Mouse (Mus musculus): Measurements from ENCODE around the gene Tmsb15b1.
"Not testable (repeated sequence)": the region's sequence is repeated elsewhere in the genome, so short reads cannot be mapped to it uniquely, and the experiment has no call there.

The Tmsb15b1 gene

DNA sequence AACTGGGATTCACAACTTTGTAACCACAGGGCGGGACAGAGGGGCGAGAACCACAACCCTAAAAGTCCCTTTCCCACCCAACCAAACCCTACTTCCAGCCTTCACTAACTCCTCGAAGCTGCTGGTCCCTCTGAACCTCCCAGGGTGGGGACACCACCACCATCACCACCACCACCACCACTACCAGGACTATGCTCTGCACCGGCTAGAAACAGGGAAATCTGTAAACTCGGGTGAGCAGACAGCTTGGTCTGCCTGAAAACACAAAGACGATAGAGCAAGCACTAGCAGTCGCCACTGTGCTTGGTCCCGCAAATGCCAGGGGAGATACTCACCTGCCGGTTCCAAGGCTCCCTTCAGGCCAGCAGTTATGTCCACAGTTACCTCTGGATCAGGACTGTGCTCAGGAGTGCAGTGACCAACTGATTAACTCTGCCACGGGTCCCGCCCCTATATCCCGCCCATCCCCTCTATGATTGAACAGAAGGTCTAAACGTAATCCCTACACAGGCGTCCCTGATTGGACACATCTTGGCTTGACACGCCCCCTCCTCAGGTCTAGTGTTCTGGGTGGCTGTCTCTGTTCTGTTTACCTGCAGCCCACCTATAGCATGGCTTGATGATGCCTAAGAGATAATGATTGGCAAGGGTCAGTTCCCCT is at the start of gene Tmsb15b1, which contains the start of gene Tmsb15l:
Tmsb15b1 (minus strand) TSS at position 451 of the 661 bp plus-strand sequence.
Tmsb15l (minus strand) TSS at position 446 of the 661 bp plus-strand sequence.
- no peak for DNase-seq (ENCODE audit: extremely low read depth, low read depth, low spot score)

DNA sequence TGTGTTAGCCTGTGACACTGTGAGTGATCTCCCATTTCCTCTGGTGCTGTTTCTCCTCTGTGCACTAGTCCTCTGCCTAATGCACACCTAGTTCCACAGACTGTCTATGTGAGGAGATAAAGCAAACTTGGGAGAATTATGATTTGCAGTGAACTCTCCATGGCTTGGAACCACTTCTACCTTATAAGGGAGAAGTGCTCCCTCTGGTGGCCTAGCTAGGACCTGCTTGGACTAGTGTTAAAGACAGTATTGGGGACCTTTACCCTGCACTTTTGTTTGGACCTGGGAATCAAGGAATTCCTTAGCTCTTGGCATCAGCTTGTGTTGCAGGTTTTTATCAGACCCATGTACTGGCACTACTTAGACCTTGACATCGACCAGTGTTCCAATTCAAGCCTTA is 42.6 kb upstream of the Tmsb15b1 start:
- DNase-seq (ENCODE audit: extremely low read depth, low read depth, low spot score): no peak

DNA sequence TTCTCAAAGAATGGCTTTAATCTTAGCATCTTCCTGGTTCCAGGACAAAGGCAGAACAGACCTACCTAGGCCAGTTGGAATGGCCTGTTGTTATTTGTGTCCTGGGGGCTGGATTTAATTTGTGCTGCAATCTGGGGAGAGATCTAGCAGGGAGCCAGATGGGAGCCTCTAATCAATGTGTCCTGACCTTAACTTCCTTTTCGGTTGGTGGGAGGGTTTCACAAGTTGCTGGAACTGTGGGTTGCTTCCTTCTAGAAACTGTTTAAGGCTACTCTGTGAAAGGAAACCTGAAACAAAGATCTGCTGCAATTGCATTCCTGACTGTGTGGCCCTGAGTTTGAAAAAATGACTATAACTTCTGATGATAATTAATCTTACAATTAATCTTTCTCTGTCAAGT is 41.0 kb upstream of the Tmsb15b1 start:
- DNase-seq (ENCODE audit: extremely low read depth, low read depth, low spot score): no peak

DNA sequence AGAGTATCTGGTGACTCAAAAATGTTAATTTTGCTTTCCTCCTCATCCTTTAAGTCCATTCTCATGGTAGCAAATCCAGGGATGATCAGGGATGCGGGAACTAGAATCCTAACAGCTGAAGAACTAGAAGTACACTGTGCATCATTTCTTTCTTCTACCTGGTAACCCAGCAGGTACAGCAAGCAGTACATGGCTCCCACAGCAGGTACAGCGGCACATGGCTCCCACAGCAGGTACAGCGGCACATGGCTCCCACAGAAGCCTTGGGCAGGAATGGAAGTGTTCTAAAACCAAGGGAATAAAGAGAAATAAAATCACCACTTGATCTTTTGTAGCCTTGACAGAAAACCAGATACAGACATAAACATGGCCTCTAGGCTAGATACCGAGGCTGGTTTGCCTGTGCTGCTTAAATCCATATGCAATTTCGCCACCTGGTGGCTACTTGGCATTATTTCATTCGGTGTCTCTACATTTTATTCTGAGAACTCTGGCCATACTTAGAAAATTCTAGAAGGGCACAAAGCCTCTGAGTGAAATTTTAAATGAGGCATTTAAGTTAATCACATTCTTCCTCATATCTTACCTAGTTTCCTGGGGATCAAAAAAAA is 38.5 kb upstream of the Tmsb15b1 start:
- DNase-seq (ENCODE audit: extremely low read depth, low read depth, low spot score): no peak

DNA sequence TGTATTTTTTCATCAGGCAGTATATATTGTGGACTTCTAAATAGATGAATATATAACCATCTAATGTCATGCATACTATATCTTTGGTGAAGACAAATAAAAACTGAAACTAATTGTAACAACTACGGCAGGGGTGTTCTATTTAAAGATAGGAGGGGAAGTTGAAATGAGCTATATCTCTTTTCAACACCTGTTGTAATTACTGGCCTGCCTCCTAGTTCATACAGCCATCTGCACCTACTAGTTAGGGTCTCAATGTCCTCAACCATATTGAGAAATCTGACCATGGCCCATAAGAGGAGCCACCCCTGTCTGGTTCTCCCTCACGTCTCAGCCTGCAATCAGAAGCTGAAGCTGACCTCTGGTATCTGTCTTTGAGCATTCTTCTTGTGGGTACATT is 19.6 kb upstream of the Tmsb15b1 start:
- DNase-seq (ENCODE audit: extremely low read depth, low read depth, low spot score): no peak

DNA sequence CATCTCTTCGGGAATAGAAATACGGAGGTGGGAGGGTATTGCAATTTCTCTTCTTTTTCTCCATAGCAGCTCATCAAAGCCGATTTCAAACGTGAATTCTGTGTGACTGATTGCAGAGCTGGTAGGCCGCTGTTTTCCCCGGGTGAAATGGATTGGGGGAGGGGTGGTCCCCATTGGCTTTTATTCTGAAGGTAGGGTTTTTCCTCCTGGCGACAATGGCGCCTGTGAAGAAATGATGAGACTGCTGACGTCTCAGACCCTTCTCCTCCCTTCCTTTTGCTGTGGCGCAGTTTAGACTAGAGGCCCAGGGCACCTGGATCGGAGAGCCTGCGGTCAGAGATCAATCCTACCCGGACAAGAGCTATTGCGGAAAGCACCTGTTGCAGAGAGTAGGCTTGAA is 17.0 kb upstream of the Tmsb15b1 start:
- DNase-seq (ENCODE audit: extremely low read depth, low read depth, low spot score): no peak

DNA sequence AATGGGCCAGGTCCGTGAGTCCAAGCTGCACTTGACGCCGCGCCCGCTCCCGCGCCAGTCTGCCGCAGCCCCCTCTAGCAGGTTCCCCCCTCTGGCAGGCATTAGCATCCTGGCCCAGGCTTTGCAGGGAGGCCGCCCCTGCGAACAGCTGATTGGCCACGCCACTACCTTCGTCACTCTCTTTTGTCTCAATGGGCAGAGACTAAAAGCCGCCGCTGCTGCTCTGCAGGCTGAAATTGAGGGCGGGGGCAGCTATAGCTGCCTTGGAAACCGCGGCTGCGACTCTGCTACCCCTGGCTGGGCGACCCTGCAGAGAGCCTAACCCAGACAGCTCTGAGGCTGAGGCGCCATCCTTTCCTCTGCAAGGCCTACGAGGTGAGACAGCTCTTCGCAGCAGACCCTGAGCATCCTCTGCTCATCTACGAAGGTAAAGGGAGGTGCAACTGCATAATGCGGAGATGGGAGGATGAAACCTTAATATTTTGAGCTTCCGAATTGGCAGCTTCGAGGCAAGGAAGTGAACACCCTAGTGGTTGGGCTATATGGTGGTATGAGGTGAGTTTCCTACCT is 16.4 kb upstream of the Tmsb15b1 start, which contains the start of gene Zcchc18:
Zcchc18 (plus strand) TSS at position 178 of the 570 bp plus-strand sequence.
- no peak for DNase-seq (ENCODE audit: extremely low read depth, low read depth, low spot score)

DNA sequence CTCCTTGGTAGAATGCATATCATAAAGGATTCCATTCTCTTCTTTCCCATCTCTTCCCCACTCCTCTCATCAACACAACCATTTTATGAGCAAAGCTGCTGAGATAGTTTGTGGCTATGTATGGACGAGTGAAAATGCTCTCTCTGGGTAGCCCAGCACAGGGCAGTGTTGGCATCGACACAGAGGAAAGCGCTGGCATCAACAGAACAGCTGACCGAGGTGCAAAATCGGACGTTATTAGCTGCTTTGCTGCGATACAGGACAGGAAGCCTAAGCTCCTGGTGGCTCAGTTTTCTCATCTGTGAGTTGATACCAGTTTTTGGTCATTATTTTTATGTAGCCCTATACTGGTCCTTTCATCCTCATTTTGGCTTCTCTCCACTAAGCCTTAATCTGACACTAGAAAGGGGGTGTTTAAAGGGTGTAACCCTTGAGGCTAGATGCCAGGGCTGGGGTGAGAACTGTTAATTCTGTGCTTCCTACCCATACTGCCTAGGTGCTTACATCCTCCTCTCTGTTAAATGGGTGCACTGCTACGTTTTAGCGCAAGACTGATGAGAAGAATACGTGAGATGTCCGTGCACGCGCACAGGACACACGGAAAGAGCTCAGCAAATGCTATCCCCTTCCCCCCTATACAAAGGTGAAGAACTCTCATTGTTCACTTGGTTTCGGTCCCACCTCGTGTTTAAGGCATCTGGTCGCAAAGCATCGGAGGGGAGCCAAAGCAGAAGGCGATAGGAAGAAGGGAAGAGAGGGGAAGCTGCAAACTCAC is 15.7 kb upstream of the Tmsb15b1 start:
- no peak for DNase-seq (ENCODE audit: extremely low read depth, low read depth, low spot score)

DNA sequence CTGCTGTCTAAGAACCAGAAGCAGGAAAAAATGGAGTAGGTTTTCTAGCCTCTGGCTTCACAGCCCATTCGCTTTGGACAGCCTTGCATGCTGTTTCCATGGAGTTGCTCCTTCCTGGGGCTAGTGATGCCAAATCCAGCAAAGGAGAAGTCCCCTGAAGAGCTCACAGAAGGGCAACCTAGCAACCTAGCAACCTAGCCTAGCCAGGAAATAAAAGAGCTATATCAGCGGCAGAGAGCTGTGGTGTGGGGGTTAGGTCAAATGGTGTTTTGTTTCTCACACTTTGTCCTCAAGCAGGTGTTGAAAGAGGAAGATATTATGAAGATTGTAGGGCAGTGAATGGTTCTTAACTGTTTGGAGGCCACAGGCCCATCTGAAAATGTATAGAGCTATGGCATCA is 14.6 kb upstream of the Tmsb15b1 start:
- no peak for DNase-seq (ENCODE audit: extremely low read depth, low read depth, low spot score)

DNA sequence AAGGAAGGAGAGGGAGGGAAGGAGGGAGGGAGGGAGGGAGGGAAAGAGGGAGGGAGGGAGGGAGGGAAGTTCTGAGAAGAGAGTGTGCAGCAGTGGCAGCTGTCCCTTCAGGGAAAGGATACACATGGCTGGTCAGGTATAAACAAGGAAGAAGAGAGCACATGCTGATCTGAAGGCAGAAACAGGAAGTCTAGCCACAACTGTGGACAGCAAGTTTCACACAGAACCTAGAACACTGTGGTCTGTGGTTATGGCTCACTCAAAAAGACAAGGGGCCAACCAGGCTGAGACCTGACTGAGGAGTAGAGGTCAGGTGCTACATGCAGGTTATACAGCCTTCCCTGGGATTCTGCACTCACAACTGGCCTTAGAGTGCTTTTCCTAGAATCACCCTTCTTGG is 9.4 kb upstream of the Tmsb15b1 start:
- DNase-seq (ENCODE audit: extremely low read depth, low read depth, low spot score): no peak

DNA sequence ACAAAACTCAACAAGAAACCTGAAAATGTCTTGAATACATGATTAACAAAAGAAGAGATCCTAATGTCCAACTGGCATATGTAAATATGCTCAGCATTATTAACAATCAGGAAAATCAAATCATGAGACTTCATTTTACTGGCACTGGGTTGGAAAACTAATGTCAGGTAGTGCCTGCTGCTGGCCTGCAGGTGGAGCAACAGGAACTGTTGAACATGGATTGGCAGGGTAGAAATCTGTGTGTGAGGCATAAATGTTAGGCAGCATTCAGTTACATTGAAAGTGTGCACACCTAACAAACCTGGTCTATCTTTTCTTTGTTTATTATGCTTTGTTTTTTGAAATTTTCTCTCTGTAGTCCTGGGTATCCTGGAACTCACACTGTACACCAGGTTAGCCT is 1.9 kb upstream of the Tmsb15b1 start:
- no peak for DNase-seq (ENCODE audit: extremely low read depth, low read depth, low spot score)

DNA sequence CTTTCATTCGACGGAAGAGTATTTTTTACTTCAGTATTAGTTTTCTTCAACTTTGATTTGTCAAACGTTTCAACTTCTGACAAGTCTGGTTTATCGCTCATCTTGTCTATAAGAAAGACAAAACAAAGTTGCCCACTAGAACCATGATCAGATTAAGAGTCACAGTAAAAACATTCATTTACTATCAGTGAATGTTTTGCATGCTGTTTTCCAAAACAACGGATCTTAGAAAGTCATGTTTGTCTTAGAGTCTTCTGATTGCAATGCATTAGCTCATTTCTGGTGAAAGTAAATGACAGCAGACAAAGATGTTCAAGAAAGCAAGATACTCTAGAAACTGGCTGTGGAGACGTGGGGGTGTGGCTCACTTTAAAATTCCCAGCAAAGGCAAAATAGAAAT is 1.3 kb downstream of the Tmsb15b1 start, which contains the start of gene Tmsb15b2:
Tmsb15b2 (minus strand) TSS at position 101 of the 400 bp plus-strand sequence.
- DNase-seq (ENCODE audit: extremely low read depth, low read depth, low spot score): not testable (repeated sequence)

DNA sequence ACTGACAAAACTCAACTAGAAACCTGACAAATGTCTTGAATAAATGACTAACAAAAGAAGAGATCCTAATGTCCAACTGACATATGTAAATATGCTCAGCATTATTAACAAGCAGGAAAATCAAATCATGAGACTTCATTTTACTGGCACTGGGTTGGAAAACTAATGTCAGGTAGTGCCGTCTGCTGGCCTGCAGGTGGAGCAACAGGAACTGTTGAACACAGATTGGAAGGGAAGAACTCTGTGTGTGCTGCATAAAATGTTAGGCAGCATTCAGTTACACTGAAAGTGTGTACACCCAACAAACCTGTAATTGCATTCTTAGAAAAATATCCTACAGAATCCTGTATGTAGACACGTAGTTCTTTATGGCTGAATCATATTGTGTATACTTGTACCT is 17.0 kb downstream of the Tmsb15b1 start:
- DNase-seq (ENCODE audit: extremely low read depth, low read depth, low spot score): no peak

DNA sequence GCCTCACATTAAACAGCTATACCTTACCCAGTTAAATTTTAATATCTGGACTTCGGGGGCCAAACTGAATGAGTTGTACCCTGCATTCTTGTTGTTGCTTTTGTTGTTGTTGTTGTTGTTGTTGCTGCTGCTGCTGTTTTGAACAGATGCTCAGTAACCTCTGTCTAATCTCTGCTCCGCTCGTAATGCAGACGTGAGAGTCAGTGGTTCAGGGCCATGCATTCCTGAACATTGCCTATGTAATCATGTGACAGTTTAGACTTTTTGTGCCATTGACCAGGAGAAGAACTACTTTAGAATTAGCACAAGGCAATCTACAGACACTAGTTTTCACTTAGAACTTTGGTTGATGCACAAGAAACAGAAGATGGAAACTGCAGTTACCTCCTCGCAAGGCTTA is 18.4 kb downstream of the Tmsb15b1 start:
- not testable (repeated sequence) for DNase-seq (ENCODE audit: extremely low read depth, low read depth, low spot score)

DNA sequence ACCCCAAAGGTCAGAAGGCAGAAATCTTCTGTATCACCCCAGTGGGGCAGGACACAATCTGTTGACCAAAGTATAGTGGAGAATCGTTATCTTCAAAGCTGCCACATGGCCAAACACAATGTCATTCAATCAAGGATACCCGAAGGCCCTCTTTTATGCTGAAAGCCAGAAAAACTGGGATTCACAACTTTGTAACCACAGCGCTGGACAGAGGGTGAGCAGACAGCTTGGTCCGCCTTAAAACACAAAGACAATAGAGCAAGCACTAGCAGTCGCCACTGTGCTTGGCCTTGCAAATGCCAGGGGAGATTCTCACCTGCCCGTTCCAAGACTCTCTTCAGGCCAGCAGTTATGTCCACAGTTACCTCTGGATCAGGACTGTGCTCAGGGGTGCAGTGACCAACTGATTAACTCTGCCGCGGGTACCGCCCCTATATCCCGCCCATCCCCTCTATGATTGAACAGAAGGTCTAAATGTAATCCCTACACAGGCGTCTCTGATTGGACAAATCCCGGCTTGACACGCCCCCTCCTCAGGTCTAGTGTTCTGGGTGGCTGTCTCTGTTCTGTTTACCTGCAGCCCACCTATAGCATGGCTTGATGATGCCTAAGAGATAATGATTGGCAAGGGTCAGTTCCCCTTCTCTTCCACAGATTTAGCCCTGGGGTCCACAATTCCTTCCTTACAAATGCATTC is 18.9 kb downstream of the Tmsb15b1 start:
- not testable (repeated sequence) for DNase-seq (ENCODE audit: extremely low read depth, low read depth, low spot score)

DNA sequence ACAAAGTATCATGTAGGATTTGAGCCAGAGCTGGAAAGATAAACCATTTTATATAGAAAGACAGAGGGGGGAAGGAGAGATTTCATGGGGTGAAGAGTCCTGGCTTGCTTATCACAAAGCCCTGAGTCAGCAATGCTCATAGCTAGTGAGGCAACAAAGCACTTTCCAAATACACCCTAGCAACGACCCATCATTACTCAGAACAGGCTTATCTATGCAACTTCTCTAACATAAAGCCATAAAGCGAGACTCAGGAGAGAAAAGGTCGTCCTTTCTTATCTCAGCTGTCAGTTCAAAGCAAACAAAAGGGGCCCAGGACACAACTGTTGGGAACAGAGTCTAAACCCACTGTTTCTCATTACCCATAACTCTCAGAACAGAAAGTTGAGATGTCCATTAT is 38.7 kb downstream of the Tmsb15b1 start:
- no peak for DNase-seq (ENCODE audit: extremely low read depth, low read depth, low spot score)

DNA sequence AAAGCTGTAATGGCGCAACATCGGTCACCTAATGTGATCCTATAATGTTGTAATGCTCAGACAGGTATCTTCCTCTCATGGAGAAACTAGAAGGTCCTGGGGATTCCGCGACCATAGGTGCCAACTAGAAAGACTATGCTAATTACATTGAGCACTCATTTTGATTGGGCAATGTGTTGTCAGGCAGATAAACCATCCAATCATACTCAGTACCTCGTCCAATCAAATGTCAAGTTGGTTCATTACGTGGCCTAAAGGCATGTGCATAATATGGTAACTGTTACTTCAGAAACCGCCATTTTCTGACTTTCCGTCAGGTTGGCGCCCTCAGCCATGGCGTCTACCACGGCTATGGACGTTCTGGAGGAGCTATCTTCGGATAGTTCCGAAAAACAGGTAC is 49.6 kb downstream of the Tmsb15b1 start, which contains the start of gene H2bfm:
H2bfm (plus strand) TSS at position 295 of the 400 bp plus-strand sequence.
- DNase-seq (ENCODE audit: extremely low read depth, low read depth, low spot score): no peak

DNA sequence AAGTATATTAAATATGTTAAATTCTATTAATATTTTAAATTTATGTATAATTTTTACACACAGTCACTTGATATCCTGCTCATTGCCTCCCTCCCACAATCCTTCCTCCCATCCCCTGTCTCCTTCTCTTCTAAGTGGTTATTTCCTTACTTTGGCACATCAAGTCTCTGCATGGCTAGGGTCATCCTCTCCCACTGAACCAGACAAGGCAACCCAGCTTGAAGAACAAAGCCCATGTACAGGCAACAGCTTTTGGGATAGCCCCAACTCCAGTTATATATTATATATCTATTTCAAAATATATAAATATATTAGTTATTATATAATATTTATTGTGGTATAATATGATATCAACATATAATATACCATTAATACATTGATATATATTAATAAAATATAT is 50.8 kb downstream of the Tmsb15b1 start:
- DNase-seq (ENCODE audit: extremely low read depth, low read depth, low spot score): no peak

Measured in fat pad, adult 2 months (tissue).